In the genomic region with DNA sequence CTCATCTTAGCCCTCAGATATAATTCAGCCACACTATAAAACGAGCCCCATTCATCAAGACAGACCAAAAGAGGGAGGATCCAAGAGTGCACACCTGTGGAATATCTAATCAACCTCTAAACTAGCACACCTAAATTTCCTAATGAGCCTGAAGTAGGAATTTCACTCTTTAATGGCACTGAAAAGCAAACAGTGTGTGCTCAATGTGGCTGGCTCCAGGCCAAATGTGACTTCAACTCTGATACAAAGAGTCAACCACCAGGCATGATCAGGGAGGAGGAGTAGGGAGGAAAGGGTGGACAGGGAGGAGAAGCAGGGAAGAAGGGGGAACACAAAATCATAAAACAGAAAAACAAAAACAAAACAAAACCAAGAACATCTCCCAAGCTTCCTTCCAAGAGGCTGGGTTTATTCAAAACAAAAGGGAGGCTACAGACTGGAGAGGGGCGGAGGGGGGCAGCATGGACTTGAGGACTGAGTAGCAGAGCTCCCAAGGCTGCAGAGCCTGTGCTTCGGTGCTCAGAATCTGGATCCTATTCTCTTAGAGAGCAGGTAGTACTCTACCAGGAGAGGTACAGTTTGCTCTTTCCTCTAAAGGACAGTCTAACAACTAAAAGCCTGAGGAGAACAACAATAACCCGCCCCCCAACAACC, we compare ENCODE assay signal across 9 mouse cellular contexts.
A peak's percentile ranks its signal among the peaks of the same experiment; 100 is the strongest.
DNase-seq lines count a peak whose midpoint lies in the region; ATAC-seq lines count a peak whose summit lies in the region.
"Had no signal": no experiment of that assay in that cellular context is flagged by ENCODE, and none has a peak within 500 bp of the region (broad histone marks: within the 10 kb centered on the region; RNA-seq: fewer than 3 reads in every experiment).

No protein-coding gene starts in this region.

- H3K4me1 ChIP-seq in midbrain, embryonic 11.5 days (ENCODE audit: control insufficient read depth, insufficient read depth, low read length), result peaks cover 22% of the 10 kb centered on the region
- peaks cover 39% of the 10 kb centered on the region for H3K4me1 ChIP-seq in midbrain, embryonic 16.5 days (ENCODE audit: control insufficient read depth, insufficient read depth, low read length)
- H3K4me1 ChIP-seq in forebrain, embryonic 11.5 days (replicated peaks; ENCODE audit: control insufficient read depth, insufficient read depth, low read length), result peaks cover 30% of the 10 kb centered on the region
- H3K4me1 ChIP-seq in stomach, embryonic 16.5 days (ENCODE audit: control insufficient read depth, insufficient read depth, low read length), result peaks cover 15% of the 10 kb centered on the region

- no peaks in the 10 kb centered on the region for H3K36me3 ChIP-seq in midbrain, embryonic 11.5 days (ENCODE audit: control insufficient read depth, insufficient read depth, low read length)
- no peaks in the 10 kb centered on the region for H3K36me3 ChIP-seq in midbrain, embryonic 16.5 days (ENCODE audit: control insufficient read depth, insufficient read depth, low read length)
- H3K36me3 ChIP-seq in forebrain, embryonic 11.5 days (ENCODE audit: control insufficient read depth, insufficient read depth, low read length), result no peaks in the 10 kb centered on the region
- H3K36me3 ChIP-seq in stomach, embryonic 16.5 days (ENCODE audit: control insufficient read depth, insufficient read depth, low read length), result no peaks in the 10 kb centered on the region
- H3K36me3 ChIP-seq: heart, embryonic 13.5 days; lung, embryonic 15.5 days had no signal

- no peak overlapping the region for H3K4me2 ChIP-seq in midbrain, embryonic 11.5 days
- H3K4me2 ChIP-seq in midbrain, embryonic 16.5 days (ENCODE audit: low read length), result no peak overlapping the region
- no peak overlapping the region for H3K4me2 ChIP-seq in forebrain, embryonic 11.5 days (ENCODE audit: low read depth, low read length, severe bottlenecking)
- H3K4me2 ChIP-seq in stomach, embryonic 16.5 days (ENCODE audit: low read depth, low read length), result no peak overlapping the region
- H3K4me2 ChIP-seq: heart, embryonic 13.5 days; lung, embryonic 15.5 days had no signal

- no peak overlapping the region for H3K4me3 ChIP-seq in midbrain, embryonic 11.5 days (ENCODE audit: low read depth, low read length)
- H3K4me3 ChIP-seq in midbrain, embryonic 16.5 days (ENCODE audit: low read depth, low read length), result no peak overlapping the region
- no peak overlapping the region for H3K4me3 ChIP-seq in forebrain, embryonic 11.5 days (ENCODE audit: low read depth, low read length)
- H3K4me3 ChIP-seq in stomach, embryonic 16.5 days (replicated peaks; ENCODE audit: low read length), result no peak overlapping the region
- H3K4me3 ChIP-seq: heart, embryonic 13.5 days; lung, embryonic 15.5 days had no signal

- H3K9ac ChIP-seq in midbrain, embryonic 11.5 days (ENCODE audit: low read length), result no peak overlapping the region
- no peak overlapping the region for H3K9ac ChIP-seq in midbrain, embryonic 16.5 days (ENCODE audit: low read depth, low read length)
- no peak overlapping the region for H3K9ac ChIP-seq in forebrain, embryonic 11.5 days (ENCODE audit: low read length)
- no peak overlapping the region for H3K9ac ChIP-seq in stomach, embryonic 16.5 days (ENCODE audit: low read length)
- H3K9ac ChIP-seq: heart, embryonic 13.5 days; lung, embryonic 15.5 days had no signal

- no peak overlapping the region for H3K27ac ChIP-seq in midbrain, embryonic 11.5 days (ENCODE audit: low read depth, low read length)
- no peak overlapping the region for H3K27ac ChIP-seq in midbrain, embryonic 16.5 days (ENCODE audit: low read length)
- peak overlapping the region; percentile 63; the same call in 1 of the 2 replicates for H3K27ac ChIP-seq in forebrain, embryonic 11.5 days (ENCODE audit: low read depth, low read length)
- no peak overlapping the region for H3K27ac ChIP-seq in stomach, embryonic 16.5 days (ENCODE audit: low read length)
- H3K27ac ChIP-seq: heart, embryonic 13.5 days; lung, embryonic 15.5 days had no signal

- WGBS in midbrain, embryonic 11.5 days, result 54% methylated on average over 4 of the region's 4 CpGs
- WGBS in midbrain, embryonic 16.5 days, result 54% methylated on average over 4 of the region's 4 CpGs
- WGBS in forebrain, embryonic 11.5 days, result 30% methylated on average over 4 of the region's 4 CpGs
- WGBS in stomach, embryonic 16.5 days, result 69% methylated on average over 4 of the region's 4 CpGs

- no peaks in the 10 kb centered on the region for H3K27me3 ChIP-seq in midbrain, embryonic 11.5 days (ENCODE audit: control insufficient read depth, insufficient read depth, low read length)
- no peaks in the 10 kb centered on the region for H3K27me3 ChIP-seq in midbrain, embryonic 16.5 days (ENCODE audit: control insufficient read depth, insufficient read depth, low read depth, low read length)
- H3K27me3 ChIP-seq in forebrain, embryonic 11.5 days (ENCODE audit: control insufficient read depth, insufficient read depth, low read length), result no peaks in the 10 kb centered on the region
- no peaks in the 10 kb centered on the region for H3K27me3 ChIP-seq in stomach, embryonic 16.5 days (ENCODE audit: control insufficient read depth, insufficient read depth, low read length)
- H3K27me3 ChIP-seq: heart, embryonic 13.5 days; lung, embryonic 15.5 days had no signal

- no peaks in the 10 kb centered on the region for H3K9me3 ChIP-seq in midbrain, embryonic 11.5 days (ENCODE audit: control insufficient read depth, low read length)
- H3K9me3 ChIP-seq in midbrain, embryonic 16.5 days (replicated peaks; ENCODE audit: control insufficient read depth, low read length, poor library complexity, severe bottlenecking), result no peaks in the 10 kb centered on the region
- no peaks in the 10 kb centered on the region for H3K9me3 ChIP-seq in forebrain, embryonic 11.5 days (ENCODE audit: control insufficient read depth, low read length)
- H3K9me3 ChIP-seq in stomach, embryonic 16.5 days (replicated peaks; ENCODE audit: control insufficient read depth, low read length), result no peaks in the 10 kb centered on the region
- H3K9me3 ChIP-seq: heart, embryonic 13.5 days; lung, embryonic 15.5 days had no signal

- peak; percentile 79 for DNase-seq in midbrain, embryonic 11.5 days (ENCODE audit: low spot score, missing footprints)
- peak; percentile 74 for DNase-seq in forebrain, embryonic 11.5 days (ENCODE audit: low spot score)
- DNase-seq in kidney, postnatal 4 days, result peak; percentile 49 to 57
- no peak for DNase-seq in frontal cortex, adult 2 months (ENCODE audit: extremely low spot score in 1 of 2, low spot score in 1 of 2)
- DNase-seq in thymus, postnatal 25 days, result no peak

- ATAC-seq in midbrain, embryonic 11.5 days (ENCODE audit: low FRiP score), result no peak
- no peak for ATAC-seq in midbrain, embryonic 16.5 days
- peak; percentile 62 for ATAC-seq in forebrain, embryonic 11.5 days (replicated peaks; ENCODE audit: low FRiP score)
- ATAC-seq in stomach, embryonic 16.5 days (ENCODE audit: insufficient read depth, low FRiP score), result peak; percentile 83

Comparison
In these comparisons a context has a peak if more than half of its experiments do, and no peak if none do; other contexts are left out.
1. ATAC-seq: peak in forebrain, embryonic 11.5 days (single experiment) and stomach, embryonic 16.5 days (single experiment); none in midbrain, embryonic 11.5 days (single experiment) and midbrain, embryonic 16.5 days (single experiment).
2. DNase-seq: peak in midbrain, embryonic 11.5 days (single experiment), forebrain, embryonic 11.5 days (single experiment) and kidney, postnatal 4 days (2 of 2); none in frontal cortex, adult 2 months (0 of 2) and thymus, postnatal 25 days (single experiment).